In the genomic region with DNA sequence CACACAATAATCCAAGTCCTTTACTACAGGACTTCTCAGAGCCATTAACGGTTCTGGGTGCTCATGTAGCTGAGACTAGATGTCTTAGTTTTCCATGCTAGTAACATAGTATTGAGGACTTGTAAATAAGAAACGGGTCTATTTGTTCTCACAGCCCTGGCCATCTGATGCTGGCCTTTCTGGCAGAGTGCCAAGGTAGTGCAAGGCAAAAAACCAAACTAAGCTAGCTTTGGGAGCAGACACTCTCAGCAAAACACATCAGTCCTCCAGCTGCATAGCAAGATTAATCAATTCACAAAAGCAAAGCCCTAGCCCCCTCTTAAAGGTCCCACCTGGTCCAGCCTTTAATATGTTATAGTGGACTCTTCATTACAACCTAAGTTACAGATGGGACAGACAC, we compare ENCODE assay signal across 8 mouse cellular contexts.
DNase-seq lines count a peak whose midpoint lies in the region; ATAC-seq and TF ChIP-seq lines count a peak whose summit lies in the region.
"Had no signal": no experiment of that assay in that cellular context is flagged by ENCODE, and none has a peak within 500 bp of the region (broad histone marks: within the 10 kb centered on the region; RNA-seq: fewer than 3 reads in every experiment).

No protein-coding gene starts in this region.

- H3K4me1 ChIP-seq in kidney, postnatal 0 days (replicated peaks; ENCODE audit: insufficient read depth, low read length) = no peaks in the 10 kb centered on the region; the same call in 1 of the 2 replicates
- H3K4me1 ChIP-seq in cerebellum, adult 2 months (ENCODE audit: control insufficient read depth, insufficient read depth, low read length) = peaks cover 28% of the 10 kb centered on the region
- peaks cover 30% of the 10 kb centered on the region; the same call in 1 of the 2 replicates for H3K4me1 ChIP-seq in hindbrain, postnatal 0 days (ENCODE audit: insufficient read depth, low read length)

- no peak overlapping the region for H3K4me3 ChIP-seq in kidney, postnatal 0 days (replicated peaks; ENCODE audit: low read depth, low read length)
- no peak overlapping the region for H3K4me3 ChIP-seq in cerebellum, adult 2 months (replicated peaks; ENCODE audit: insufficient read depth, low read depth, low read length)
- H3K4me3 ChIP-seq in hindbrain, postnatal 0 days (ENCODE audit: low read length) = no peak overlapping the region
- H3K4me3 ChIP-seq: lung, embryonic 15.5 days had no signal

- no peak overlapping the region for H3K27ac ChIP-seq in kidney, postnatal 0 days
- H3K27ac ChIP-seq in cerebellum, adult 2 months (ENCODE audit: insufficient read depth, low read length) = no peak overlapping the region
- peak overlapping the region; percentile 79 for H3K27ac ChIP-seq in hindbrain, postnatal 0 days
- H3K27ac ChIP-seq: lung, embryonic 15.5 days had no signal

- TF ChIP-seq POLR2A in cerebellum, adult 2 months (IDR thresholded peaks at IDR 0.05; ENCODE audit: borderline replicate concordance, insufficient read depth, low read length) = no peak

- no peak overlapping the region for H3K9ac ChIP-seq in kidney, postnatal 0 days (ENCODE audit: low read depth, low read length)
- H3K9ac ChIP-seq in hindbrain, postnatal 0 days (replicated peaks; ENCODE audit: low read length) = no peak overlapping the region
- H3K9ac ChIP-seq: lung, embryonic 15.5 days had no signal

- ATAC-seq in kidney, postnatal 0 days (replicated peaks; ENCODE audit: low FRiP score, low read depth) = no peak
- ATAC-seq in hindbrain, postnatal 0 days = no peak

- no peaks in the 10 kb centered on the region for H3K36me3 ChIP-seq in kidney, postnatal 0 days (ENCODE audit: insufficient read depth, low read length)
- no peaks in the 10 kb centered on the region for H3K36me3 ChIP-seq in hindbrain, postnatal 0 days (ENCODE audit: insufficient read depth, low read length)
- H3K36me3 ChIP-seq: lung, embryonic 15.5 days had no signal

- peak; percentile 30 for DNase-seq in kidney, postnatal 0 days (ENCODE audit: low spot score)
- no peak for DNase-seq in kidney, adult 8-10 months
- peak; percentile 3 for DNase-seq in adipocyte (ENCODE audit: low spot score)
- peak; percentile 54 to 63 for DNase-seq in cerebellum, adult 2 months
- peak; percentile 76 for DNase-seq in hindbrain, postnatal 0 days (ENCODE audit: low spot score)
- DNase-seq in embryo, embryonic 9.5 days (ENCODE audit: extremely low spot score) = no peak
- no peak for DNase-seq in c-Kit-positive CD71-positive TER-119-positive erythroid progenitor cells, embryonic 14.5 days (ENCODE audit: low spot score)

- H3K27me3 ChIP-seq in kidney, postnatal 0 days (ENCODE audit: insufficient read depth, low read length) = no peaks in the 10 kb centered on the region
- H3K27me3 ChIP-seq in cerebellum, adult 2 months (ENCODE audit: control insufficient read depth, insufficient read depth, low read length) = no peaks in the 10 kb centered on the region
- H3K27me3 ChIP-seq in hindbrain, postnatal 0 days (ENCODE audit: insufficient read depth, low read length) = no peaks in the 10 kb centered on the region
- H3K27me3 ChIP-seq: lung, embryonic 15.5 days had no signal

- TF ChIP-seq CTCF in kidney, postnatal 0 days (IDR thresholded peaks at IDR 0.05; ENCODE audit: low read depth) = no peak
- TF ChIP-seq CTCF in cerebellum, adult 2 months (IDR thresholded peaks at IDR 0.05; ENCODE audit: borderline replicate concordance, insufficient read depth, low read depth, low read length) = no peak
- TF ChIP-seq CTCF in hindbrain, postnatal 0 days (IDR thresholded peaks at IDR 0.05; ENCODE audit: low read depth) = no peak

- no peaks in the 10 kb centered on the region for H3K9me3 ChIP-seq in kidney, postnatal 0 days (replicated peaks; ENCODE audit: low read length)
- H3K9me3 ChIP-seq in hindbrain, postnatal 0 days (ENCODE audit: low read length) = no peaks in the 10 kb centered on the region
- H3K9me3 ChIP-seq: lung, embryonic 15.5 days had no signal

- H3K4me2 ChIP-seq in kidney, postnatal 0 days (ENCODE audit: low read length) = no peak overlapping the region
- H3K4me2 ChIP-seq in hindbrain, postnatal 0 days (ENCODE audit: low read depth, low read length) = no peak overlapping the region
- H3K4me2 ChIP-seq: lung, embryonic 15.5 days had no signal

- 39% methylated on average over 2 of the region's 2 CpGs for WGBS in kidney, postnatal 0 days
- 31% methylated on average over 2 of the region's 2 CpGs for whole genome bisulfite sequencing in cerebellum, adult 2 months
- 30% methylated on average over 2 of the region's 2 CpGs for WGBS in hindbrain, postnatal 0 days

Comparison
In these comparisons a context has a peak if more than half of its experiments do, and no peak if none do; other contexts are left out.
1. DNase-seq: peak in kidney, postnatal 0 days (single experiment), adipocyte (single experiment), cerebellum, adult 2 months (2 of 2) and hindbrain, postnatal 0 days (single experiment); none in kidney, adult 8-10 months (0 of 2), embryo, embryonic 9.5 days (single experiment) and c-Kit-positive CD71-positive TER-119-positive erythroid progenitor cells, embryonic 14.5 days (single experiment).